Mouse (Mus musculus): ENCODE measurements around the gene Ncl. TPM values are rescaled to one million over a fixed set of nuclear protein-coding genes. Genes with fewer than 3 reads are reported as not detected.
"Not testable (repeated sequence)": the region's sequence is repeated elsewhere in the genome, so short reads cannot be mapped to it uniquely, and the experiment has no call there.

Ncl gene
- total RNA-seq, 2 experiments from 2014 or later = 135 to 136 TPM

DNA sequence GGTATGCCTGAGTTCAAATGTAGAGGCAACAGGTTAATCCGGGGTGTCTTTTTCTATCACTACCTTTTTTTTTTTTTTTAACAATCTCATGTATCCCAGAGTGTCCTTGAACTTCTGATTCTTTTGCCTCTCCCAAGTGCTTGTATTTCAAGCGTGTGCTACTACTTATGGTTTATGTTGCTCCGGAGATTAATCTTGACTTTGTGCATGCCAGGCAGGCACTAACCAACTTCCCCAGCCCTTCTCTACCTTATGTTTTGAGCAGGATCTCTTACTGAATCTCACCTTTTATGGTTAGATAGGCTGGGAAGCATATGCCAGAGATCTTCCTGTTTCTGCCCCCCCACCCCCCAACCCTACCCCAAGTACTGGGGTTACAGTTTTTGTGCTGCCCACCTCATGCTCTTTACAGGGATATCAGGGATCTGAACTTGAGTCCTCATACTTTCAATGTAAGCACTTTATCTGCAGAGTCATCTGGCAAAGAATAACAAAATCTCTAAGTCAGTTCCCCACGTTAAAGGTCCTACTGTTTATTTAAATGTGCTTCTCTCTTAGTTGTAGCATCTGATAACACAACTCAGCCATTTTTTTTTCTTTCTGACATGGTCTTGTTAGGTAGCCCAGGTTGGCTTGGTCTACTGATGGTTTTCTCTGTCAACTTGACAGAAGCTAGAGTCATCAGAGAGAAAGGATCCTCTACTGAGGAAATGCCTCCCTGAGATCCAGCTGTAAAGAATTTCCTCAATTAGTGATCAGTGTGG is 2.8 kb upstream of the Ncl start:
- intact Hi-C loops (cut with DNase I) = no loop called here
- DNase-seq (ENCODE audit: low spot score in 2 of 2) = no peak

DNA sequence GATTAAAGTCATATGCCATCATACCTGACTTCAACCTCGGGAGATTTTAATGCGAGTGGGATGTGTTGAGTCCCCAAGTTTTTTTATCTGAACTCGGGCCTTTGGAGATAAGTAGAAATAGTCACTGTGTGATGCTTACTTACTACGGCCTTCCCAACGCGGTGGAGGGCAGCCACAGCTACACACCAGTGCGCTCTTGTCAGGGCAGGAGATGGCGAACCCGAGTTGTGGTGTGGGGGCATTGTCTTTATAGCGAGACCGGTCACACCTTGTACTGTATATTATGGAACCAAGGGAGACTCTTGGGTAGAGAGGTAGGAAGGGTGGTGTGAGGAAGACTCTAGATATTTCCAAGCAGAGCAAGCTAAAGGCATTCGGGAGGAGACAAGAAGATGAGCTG is 1.2 kb upstream of the Ncl start:
- intact Hi-C loops (cut with DNase I) = no loop called here
- DNase-seq (ENCODE audit: low spot score in 2 of 2) = no peak

DNA sequence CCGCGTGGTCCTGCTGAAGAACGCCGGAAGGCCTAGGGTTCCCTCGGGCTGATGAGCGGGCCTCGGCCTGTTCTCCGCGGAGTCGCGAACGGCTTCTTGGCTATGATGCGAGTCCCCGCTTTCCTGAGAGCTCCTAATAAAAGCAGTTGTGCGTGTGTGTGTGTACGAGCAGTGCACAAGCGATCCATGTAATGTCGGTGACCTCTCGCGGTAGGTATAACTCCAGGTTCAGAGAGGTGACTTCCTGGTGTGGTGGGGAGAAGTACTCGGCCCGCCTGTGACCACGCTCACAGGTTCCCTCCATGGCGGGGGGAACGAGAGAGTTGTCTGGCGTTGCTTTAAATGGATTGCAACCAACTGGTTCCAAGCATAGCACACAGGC is 589 bp upstream of the Ncl start:
- no peak for DNase-seq (ENCODE audit: low spot score in 2 of 2)
- intact Hi-C loops (cut with DNase I) = loop anchor here (5.0 to 10.0 kb wide), 2 partner anchors 168 to 295 kb away; partner anchors contain the start of genes Psmd1 and Ptma

DNA sequence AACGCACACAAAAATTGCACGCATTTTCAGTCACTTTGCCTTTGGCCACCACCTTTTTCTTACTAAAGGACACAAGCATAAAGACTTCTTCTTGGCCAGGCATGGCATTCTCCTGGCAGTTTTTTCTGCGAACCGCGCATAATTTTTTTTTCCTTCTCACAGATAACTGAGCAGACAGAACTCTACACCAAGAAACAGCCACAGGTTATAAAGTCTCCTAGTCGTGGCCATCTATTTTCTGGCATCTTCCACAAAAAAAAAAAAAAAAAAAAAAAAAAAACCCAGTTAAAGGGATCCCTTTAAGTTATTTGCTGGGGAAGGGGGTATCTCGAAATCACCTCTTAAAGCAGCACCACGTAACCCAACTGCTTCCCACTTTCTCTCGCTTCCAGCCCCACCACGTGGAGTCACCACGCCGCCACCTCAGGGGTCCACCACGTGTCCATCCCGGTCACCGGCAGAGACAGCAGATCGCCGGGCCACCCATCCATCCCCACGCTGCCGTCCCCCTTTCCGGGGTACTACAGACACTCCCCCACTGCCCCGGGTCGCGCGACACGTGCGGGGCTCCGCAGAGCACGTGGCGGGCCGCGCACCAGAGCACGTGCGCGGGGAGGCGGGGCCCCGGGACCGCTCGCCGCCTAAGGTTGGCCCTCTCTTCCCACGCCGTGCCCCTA is 833 bp downstream of the Ncl start:
- intact Hi-C loops (cut with DNase I) = loop anchor here (5.0 to 10.0 kb wide), 2 partner anchors 169 to 294 kb away; partner anchors contain the start of genes Psmd1 and Ptma
- no peak for DNase-seq (ENCODE audit: low spot score in 2 of 2)

DNA sequence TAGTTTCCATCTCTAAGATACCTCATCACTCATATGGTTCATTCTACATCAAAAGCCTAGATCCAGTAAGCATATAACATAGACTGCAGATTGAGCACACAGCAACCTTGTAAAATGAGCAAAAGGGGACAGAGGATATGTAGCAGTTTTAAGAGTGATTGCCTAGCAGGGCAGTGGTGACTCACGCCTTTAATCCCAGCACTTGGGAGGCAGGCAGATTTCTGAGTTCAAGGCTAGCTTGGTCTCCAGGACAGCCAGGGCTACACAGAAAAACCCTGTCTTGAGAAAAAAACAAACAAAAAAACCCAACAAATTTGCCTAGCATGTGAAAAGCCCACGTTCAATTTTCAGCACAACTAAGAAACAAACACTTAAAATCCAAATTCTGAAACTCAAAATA is 5.0 kb downstream of the Ncl start:
- DNase-seq (ENCODE audit: low spot score in 2 of 2) = no peak
- intact Hi-C loops (cut with DNase I) = loop anchor here (10.0 kb wide), 1 partner anchor 289 kb away; the partner anchor contains the start of gene Psmd1

DNA sequence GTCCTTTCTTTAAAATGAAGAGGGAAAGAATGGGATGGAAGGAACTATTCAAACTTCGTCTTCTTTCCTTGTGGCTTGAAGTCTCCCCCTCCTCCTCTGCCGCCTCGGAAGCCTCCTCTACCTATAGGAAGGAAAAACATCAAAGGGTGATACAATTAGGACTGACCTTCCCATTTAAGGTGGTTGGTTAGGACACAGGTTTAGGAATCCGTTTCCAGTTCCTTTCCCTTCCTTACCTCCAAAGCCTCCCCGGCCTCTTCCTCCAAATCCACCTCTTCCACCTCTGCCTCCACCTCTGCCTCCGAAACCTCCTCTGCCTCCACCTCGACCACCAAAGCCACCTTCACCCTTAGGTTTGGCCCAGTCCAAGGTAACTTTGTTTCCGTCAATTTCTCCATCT is 8.6 kb downstream of the Ncl start:
- intact Hi-C loops (cut with DNase I) = loop anchor here (10.0 kb wide), 1 partner anchor 286 kb away; the partner anchor contains the start of gene Psmd1
- no peak for DNase-seq (ENCODE audit: low spot score in 2 of 2)

DNA sequence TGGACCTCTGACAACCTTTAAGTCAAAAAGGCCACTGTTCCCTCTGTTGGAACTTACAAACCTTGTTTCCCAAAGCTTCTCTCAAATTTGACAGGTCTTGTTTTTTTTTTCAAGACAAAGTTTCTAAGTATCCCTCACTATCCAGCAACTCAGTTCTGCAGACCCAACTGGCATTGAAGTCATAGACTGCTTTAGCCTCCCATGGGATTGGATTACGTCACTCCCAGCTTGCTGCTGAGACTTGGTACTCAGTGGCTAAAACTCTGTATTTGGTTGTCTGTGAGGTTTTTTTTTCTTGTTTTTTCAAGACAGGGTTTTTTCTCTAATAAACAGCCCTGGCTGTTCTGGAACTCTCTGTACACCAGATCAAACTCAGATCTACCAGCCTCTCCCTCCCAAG is 9.5 kb downstream of the Ncl start:
- no peak for DNase-seq (ENCODE audit: low spot score in 2 of 2)
- intact Hi-C loops (cut with DNase I) = loop anchor here (10.0 kb wide), 1 partner anchor 285 kb away; the partner anchor contains the start of gene Psmd1

DNA sequence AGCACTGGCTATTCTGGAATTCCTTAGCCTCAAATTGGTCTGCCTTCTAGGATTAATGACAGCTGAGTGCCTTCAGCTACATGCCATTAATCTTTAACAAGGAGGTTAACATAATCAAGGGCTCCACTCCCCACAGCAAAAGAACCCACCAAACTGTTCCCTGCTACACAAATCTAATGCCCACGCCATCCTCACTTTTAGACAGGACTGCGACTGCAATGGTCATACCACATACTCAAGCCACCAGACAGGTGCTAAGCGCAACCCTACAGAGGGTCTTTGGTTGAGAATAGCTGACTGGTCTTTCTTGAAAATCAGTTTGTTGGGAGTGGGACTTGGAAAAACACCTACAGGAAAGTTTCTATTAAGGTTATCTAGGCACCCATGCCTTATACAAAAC is 10.0 kb downstream of the Ncl start:
- no peak for DNase-seq (ENCODE audit: low spot score in 2 of 2)
- intact Hi-C loops (cut with DNase I) = no loop called here

DNA sequence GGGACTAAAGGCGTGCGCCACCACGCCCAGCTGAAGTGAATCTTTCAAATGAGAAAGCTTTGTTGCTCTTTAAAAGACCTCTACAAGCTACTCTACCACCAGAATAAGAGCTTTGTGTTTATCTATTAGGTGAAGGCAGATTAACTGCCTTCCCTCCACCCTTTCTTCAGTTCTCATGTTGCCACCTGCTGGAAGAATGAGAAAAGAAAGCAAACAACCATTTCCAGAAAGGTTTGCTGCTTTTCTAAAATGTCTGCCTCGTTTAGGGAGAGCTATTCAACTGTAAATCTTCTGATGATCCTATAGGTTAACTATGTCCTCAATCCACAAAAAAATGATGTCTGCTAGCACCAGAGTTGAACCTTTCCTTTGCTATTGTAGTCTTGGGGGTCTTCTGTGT is 10.4 kb downstream of the Ncl start:
- no peak for DNase-seq (ENCODE audit: low spot score in 2 of 2)
- intact Hi-C loops (cut with DNase I) = no loop called here

DNA sequence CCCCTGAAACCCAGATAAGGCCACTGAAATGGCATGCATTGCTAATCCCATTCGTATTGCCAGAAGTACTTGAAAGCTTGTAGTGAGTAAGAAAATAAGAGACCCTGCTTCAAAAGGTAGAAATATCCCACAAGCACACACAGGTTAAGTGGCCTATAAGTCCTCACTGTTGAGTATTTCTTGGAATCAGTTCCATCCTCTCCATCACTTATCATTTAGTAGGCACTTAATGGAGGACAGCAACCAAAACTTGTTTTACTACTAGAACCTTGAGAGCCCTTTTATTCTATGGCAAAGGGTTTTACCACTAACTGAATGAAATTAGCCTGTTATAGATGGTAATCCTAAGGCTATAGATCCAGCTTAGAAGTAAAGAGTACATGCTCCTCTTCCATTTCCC is 11.1 kb downstream of the Ncl start:
- intact Hi-C loops (cut with DNase I) = no loop called here

DNA sequence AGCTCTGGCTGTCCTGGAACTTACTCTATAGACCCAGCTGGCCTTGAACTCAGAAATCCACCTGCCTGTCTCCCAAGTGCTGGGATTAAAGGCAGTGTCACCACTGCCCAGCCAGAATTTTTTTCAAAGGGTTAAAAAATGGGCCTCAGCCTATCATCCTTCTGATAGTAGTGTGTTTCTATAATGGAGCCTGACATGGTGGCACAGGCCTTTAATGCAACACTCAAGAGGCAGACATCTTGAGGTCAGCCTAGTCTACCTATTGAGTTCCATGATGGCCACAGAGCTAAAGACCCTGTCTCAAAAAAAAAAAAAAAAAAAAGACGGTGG is 11.5 kb downstream of the Ncl start:
- no peak for DNase-seq (ENCODE audit: low spot score in 2 of 2)

More for the DNA sequence above, 11.1 kb downstream of the Ncl start:
- no peak for DNase-seq (ENCODE audit: low spot score in 2 of 2)

DNA sequence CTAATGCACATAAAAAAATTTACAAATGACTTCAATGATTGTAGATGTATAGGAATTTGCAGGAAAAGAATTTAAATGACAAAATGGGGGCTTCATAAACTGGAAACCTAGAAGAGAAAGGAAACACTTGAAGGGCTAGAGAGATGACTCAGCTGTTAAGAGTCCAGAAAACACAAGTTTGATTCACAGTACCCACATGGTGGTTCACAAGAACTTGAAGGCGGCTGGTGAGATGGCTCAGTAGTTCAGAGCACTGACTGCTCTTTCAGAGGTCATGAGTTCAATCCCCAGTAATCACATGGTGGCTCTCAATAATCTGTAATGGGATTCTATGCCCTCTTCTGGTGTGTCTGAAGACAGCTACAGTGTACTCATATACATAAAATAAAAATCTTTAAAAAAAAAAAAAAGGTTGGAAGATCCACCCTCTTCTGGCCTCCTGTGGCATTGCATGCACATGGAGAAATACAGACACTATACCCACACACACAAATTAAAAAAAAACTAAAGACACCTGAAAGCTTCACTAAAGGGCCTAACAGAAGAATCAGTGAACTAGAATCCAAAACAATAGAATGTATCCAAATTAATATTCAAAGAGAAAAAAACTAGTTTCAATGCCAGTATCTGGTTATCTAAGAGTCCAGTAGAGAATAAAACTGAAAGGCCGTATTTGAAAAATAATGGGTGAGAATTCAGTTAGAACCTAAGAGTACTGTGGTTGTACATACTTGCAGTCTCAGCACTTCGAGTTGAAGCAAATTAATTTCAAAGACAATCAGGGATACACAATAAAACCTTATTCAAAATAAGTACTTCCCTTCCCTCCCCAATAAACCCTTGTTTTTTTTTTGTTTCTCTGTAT is 12.1 kb downstream of the Ncl start:
- DNase-seq (ENCODE audit: low spot score in 2 of 2) = no peak
- intact Hi-C loops (cut with DNase I) = no loop called here

More for the DNA sequence above, 11.5 kb downstream of the Ncl start:
- intact Hi-C loops (cut with DNase I) = no loop called here

DNA sequence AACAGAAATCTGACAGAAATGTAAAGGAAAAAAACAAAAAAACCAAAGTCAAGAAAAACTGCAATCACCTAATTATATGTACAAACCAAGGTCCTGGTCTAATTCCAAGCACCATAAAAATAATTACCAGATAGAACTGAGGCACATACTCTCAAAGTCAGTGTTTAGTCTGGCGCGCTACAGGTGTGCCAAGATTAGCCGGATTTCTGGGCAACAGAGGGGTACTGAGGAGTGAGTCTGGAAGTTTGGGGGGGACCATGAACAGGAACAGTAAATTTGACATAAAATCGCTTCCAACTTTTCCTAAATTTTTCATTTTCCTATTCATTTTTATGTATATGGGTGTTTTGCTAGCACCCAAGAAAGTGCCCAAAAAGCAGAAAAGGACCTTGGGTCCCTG is 13.2 kb downstream of the Ncl start:
- intact Hi-C loops (cut with DNase I) = no loop called here
- no peak for DNase-seq (ENCODE audit: low spot score in 2 of 2)

DNA sequence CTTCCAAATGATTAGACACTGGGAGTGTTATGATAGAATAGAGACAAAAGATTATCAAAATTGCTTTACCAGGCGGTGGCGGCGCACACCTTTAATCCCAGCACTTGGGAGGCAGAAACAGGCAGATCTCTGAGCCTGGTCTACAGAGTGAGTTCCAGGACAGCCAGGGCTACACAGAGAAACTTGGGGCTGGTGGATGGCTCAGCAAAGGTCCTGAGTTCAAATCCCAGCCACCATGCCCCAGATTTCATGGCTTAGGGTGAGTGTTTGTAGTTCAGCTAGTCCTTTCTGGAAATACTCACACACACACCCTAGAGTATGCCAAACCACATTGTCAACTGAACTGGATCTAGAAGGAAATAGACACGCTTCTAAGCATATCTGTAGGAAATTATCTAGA is 14.1 kb downstream of the Ncl start:
- no peak for DNase-seq (ENCODE audit: low spot score in 2 of 2)
- intact Hi-C loops (cut with DNase I) = no loop called here

DNA sequence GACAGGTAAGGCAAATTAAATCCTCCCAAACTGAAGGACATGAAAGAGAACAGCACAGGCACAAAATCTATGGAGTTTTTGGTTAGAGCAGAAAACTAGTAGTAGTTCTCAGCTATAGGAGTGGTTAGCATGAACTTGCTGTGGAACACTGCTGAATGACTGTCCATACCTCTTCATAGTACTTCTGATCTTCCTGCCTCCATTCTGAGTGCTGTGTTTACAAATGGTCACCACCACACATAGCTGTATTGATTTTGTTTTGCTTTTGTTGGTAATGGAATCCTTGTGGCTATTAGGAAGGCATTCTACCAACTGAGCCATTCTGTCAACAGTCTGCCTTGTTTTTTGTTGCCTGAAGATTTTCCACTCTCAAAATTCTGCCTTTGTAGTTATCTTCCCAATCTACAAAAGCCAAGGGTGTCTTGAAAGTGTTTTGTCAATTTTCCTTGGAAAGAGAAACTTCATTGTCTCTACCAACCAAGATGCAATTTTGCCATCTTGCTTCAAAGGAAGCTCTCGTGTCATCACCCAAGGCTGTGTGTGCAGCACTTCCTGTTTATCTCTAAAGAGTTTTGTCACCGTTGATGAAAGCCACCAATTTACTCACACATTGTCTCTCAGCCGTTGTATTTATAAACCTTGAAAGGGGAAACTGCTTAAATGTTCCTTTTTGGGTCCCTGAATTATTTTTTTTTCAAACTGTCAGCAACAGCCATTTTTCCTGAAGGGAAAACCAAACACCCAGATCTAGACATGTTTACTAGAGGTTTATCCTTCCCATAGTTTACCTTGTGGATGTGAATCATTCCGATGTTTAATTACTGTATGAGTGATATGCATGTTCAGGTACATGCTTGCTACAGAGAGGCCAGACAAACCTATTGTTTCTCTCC is 15.0 kb downstream of the Ncl start:
- intact Hi-C loops (cut with DNase I) = no loop called here
- no peak for DNase-seq (ENCODE audit: low spot score in 2 of 2)

DNA sequence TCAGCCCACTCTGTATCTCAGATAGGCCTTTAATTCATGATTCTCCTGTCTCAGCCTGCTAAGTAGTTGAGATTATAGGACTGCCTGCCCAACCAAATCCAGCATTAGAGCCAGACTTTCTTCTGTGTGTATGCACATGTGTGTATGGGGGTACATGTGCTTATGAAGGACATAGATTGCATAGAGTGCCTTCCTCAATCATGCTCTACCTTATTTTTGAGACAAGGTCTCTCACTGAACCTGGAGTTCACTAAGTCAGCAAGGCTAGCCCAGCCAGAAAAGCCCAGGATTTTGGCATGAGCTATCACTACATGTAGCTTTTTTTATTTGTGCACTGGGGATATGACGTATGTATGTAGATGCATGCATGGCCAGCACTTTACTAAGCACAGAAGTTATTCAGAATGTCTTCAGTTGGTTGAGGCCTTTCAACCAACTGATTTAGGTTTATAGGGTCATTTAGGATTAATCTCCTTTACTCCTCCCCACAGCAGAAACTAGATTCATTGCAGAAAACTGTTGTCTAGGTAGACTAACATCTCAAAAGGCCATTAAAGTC is 16.0 kb downstream of the Ncl start:
- intact Hi-C loops (cut with DNase I) = no loop called here
- no peak for DNase-seq (ENCODE audit: low spot score in 2 of 2)

DNA sequence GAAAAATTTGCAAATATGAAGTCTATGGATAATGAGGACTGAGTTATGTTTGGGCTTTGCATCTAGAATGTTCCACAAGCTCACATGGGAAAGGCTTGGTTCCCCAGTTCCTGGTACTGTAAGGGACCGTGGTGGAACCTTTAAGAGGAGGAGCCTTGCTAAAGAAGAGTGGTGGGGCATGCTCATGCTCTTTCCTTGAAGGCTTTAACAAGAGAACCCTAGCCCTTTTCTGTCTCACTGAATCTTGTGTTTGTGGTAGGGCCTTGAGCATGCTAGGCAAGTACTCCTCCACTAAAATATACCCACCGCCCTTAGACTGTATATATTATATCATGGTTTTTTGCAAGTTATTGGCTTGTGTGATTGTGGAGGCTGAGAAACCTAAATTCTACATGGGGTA is 16.8 kb downstream of the Ncl start:
- intact Hi-C loops (cut with DNase I) = no loop called here
- DNase-seq (ENCODE audit: low spot score in 2 of 2) = no peak

DNA sequence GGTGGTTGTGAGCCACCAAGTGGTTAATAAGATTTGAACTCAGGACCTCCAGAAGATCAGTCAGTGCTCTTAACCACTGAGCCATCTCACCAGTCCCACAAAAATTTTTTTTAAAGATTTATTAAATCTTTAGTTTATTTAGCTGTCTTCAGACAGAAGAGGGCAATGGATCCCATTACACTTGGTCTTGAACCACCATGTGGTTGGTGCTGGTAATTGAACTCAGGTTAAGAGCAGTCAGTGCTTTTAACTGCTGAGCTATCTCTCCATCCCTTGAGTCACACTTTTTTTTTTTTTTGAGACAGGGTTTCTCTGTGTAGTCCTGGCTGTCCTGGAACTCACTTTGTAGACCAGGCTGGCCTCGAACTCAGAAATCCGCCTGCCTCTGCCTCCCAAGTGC is 18.1 kb downstream of the Ncl start:
- DNase-seq (ENCODE audit: low spot score in 2 of 2); intact Hi-C loops (cut with DNase I): not testable (repeated sequence)
